Mouse (Mus musculus) kidney, adult 2 months (tissue): ENCODE results near the gene Adam10.

Experiments used
- CTCF ChIP-seq: fragments of 200-500 bp; conservative IDR thresholded peaks from 2 replicates; pipeline ENCODE4 v1.5.1; 2011; ENCODE audit warnings: low read depth, mild to moderate bottlenecking, control low read depth, low read length, moderate library complexity, mixed read lengths; ENCODE audit not compliant: insufficient read depth, insufficient read length
- POLR2A ChIP-seq: fragments of 200-500 bp; IDR thresholded peaks from one replicate; pipeline ENCODE4 v1.6.1; 2011; ENCODE audit warnings: low read depth, low read length, control low read depth

- TF ChIP-seq CTCF (no peak), POLR2A (no peak)
Measured at GRCm38 (mm10) chr9:70675117-70675516, 3.7 kb upstream of the Adam10 start.
